Mouse (Mus musculus): Measurements from ENCODE around the gene Degs2. TPM values are rescaled to one million over a fixed set of nuclear protein-coding genes. Genes with fewer than 3 reads are reported as not detected.

The Degs2 gene
- total and polyA plus RNA-seq, 3 experiments: 0.50 to 1.00 (median 0.55) TPM

GRCm38 (mm10) chr12:108686926-108687325 is 15.2 kb downstream of the Degs2 start:
- Histone ChIP-seq H3K79me2 (replicated peaks; ENCODE audit: control insufficient read depth, insufficient read depth, low read length) (no peaks in the 10 kb centered on the region), H3K27me3 (ENCODE audit: control insufficient read depth, insufficient read depth, low read length) (no peaks in the 10 kb centered on the region), H3K27ac (peak overlapping the region; percentile 31; the same call in 1 of the 2 replicates), H3K9ac (ENCODE audit: low read depth, low read length) (no peak overlapping the region), H3K4me3 (no peak overlapping the region), H3K4me1 (ENCODE audit: control insufficient read depth, insufficient read depth, low read length) (peaks cover 11% of the 10 kb centered on the region), H3K36me3 (ENCODE audit: control insufficient read depth, insufficient read depth, low read length) (no peaks in the 10 kb centered on the region)
- TF ChIP-seq POLR2A (IDR thresholded peaks at IDR 0.05; ENCODE audit: insufficient read depth, low read depth, low read length) (no peak), CTCF (IDR thresholded peaks at IDR 0.05) (peak; percentile 52), EP300 (IDR thresholded peaks at IDR 0.05; ENCODE audit: insufficient read depth, low read depth, low read length) (no peak)
- intact Hi-C loops (cut with DNase I): loop anchor here (5.0 kb wide), 1 partner anchor 70 kb away; no protein-coding TSS in a partner anchor
- no peak for DNase-seq
- WGBS: 48% methylated on average over 6 of the region's 6 CpGs

GRCm38 (mm10) chr12:108686463-108686862 is 15.7 kb downstream of the Degs2 start:
- H3K27ac ChIP-seq: no peak overlapping the region; the same call in 1 of the 2 replicates
- no peak overlapping the region for H3K9ac ChIP-seq (ENCODE audit: low read depth, low read length)
- no peaks in the 10 kb centered on the region for H3K36me3 ChIP-seq (ENCODE audit: control insufficient read depth, insufficient read depth, low read length)
- no peaks in the 10 kb centered on the region for H3K27me3 ChIP-seq (ENCODE audit: control insufficient read depth, insufficient read depth, low read length)
- DNase-seq: no peak
- WGBS: 61% methylated on average over 6 of the region's 6 CpGs
- intact Hi-C loops (cut with DNase I): loop anchor here (5.0 kb wide), 1 partner anchor 71 kb away; no protein-coding TSS in a partner anchor
- H3K4me3 ChIP-seq: no peak overlapping the region
- peaks cover 12% of the 10 kb centered on the region for H3K4me1 ChIP-seq (ENCODE audit: control insufficient read depth, insufficient read depth, low read length)
- TF ChIP-seq CTCF (IDR thresholded peaks at IDR 0.05): no peak
- no peak for TF ChIP-seq POLR2A (IDR thresholded peaks at IDR 0.05; ENCODE audit: insufficient read depth, low read depth, low read length)
- TF ChIP-seq EP300 (IDR thresholded peaks at IDR 0.05; ENCODE audit: insufficient read depth, low read depth, low read length): no peak
- no peaks in the 10 kb centered on the region for H3K79me2 ChIP-seq (replicated peaks; ENCODE audit: control insufficient read depth, insufficient read depth, low read length)

GRCm38 (mm10) chr12:108682240-108683023 is 19.7 kb downstream of the Degs2 start:
- TF ChIP-seq POLR2A (IDR thresholded peaks at IDR 0.05; ENCODE audit: insufficient read depth, low read depth, low read length): no peak
- TF ChIP-seq CTCF (IDR thresholded peaks at IDR 0.05): no peak
- no peak for TF ChIP-seq EP300 (IDR thresholded peaks at IDR 0.05; ENCODE audit: insufficient read depth, low read depth, low read length)
- Histone ChIP-seq H3K4me3 (no peak overlapping the region), H3K79me2 (replicated peaks; ENCODE audit: control insufficient read depth, insufficient read depth, low read length) (no peaks in the 10 kb centered on the region), H3K9ac (ENCODE audit: low read depth, low read length) (no peak overlapping the region), H3K27me3 (ENCODE audit: control insufficient read depth, insufficient read depth, low read length) (no peaks in the 10 kb centered on the region), H3K27ac (peak overlapping the region; percentile 17; the same call in 1 of the 2 replicates), H3K36me3 (ENCODE audit: control insufficient read depth, insufficient read depth, low read length) (no peaks in the 10 kb centered on the region), H3K4me1 (ENCODE audit: control insufficient read depth, insufficient read depth, low read length) (peaks cover 19% of the 10 kb centered on the region)
- intact Hi-C loops (cut with DNase I): no loop called here
- DNase-seq: no peak
- WGBS: 58% methylated on average over 13 of the region's 13 CpGs

- no peak for DNase-seq
- Histone ChIP-seq H3K27ac (no peak overlapping the region), H3K4me1 (ENCODE audit: control insufficient read depth, insufficient read depth, low read length) (peaks cover 18% of the 10 kb centered on the region), H3K79me2 (replicated peaks; ENCODE audit: control insufficient read depth, insufficient read depth, low read length) (no peaks in the 10 kb centered on the region), H3K9ac (ENCODE audit: low read depth, low read length) (no peak overlapping the region), H3K4me3 (no peak overlapping the region), H3K27me3 (ENCODE audit: control insufficient read depth, insufficient read depth, low read length) (no peaks in the 10 kb centered on the region), H3K36me3 (ENCODE audit: control insufficient read depth, insufficient read depth, low read length) (no peaks in the 10 kb centered on the region)
- TF ChIP-seq POLR2A (IDR thresholded peaks at IDR 0.05; ENCODE audit: insufficient read depth, low read depth, low read length) (no peak), EP300 (IDR thresholded peaks at IDR 0.05; ENCODE audit: insufficient read depth, low read depth, low read length) (no peak), CTCF (IDR thresholded peaks at IDR 0.05) (no peak)
- intact Hi-C loops (cut with DNase I): no loop called here
- WGBS: 96% methylated on average over 8 of the region's 8 CpGs
Measured at GRCm38 (mm10) chr12:108680861-108681260, 21.3 kb downstream of the Degs2 start.

- peaks cover 28% of the 10 kb centered on the region for H3K4me1 ChIP-seq (ENCODE audit: control insufficient read depth, insufficient read depth, low read length)
- DNase-seq: no peak
- TF ChIP-seq POLR2A (IDR thresholded peaks at IDR 0.05; ENCODE audit: insufficient read depth, low read depth, low read length): no peak
- 0 out of 2 replicates have a peak, but pooled peaks have one; percentile 17 for TF ChIP-seq EP300 (IDR thresholded peaks at IDR 0.05; ENCODE audit: insufficient read depth, low read depth, low read length)
- H3K9ac ChIP-seq (ENCODE audit: low read depth, low read length): no peak overlapping the region
- no peak overlapping the region for H3K4me3 ChIP-seq
- WGBS: 39% methylated on average over 4 of the region's 4 CpGs
- H3K27me3 ChIP-seq (ENCODE audit: control insufficient read depth, insufficient read depth, low read length): no peaks in the 10 kb centered on the region
- no peaks in the 10 kb centered on the region for H3K36me3 ChIP-seq (ENCODE audit: control insufficient read depth, insufficient read depth, low read length)
- peak overlapping the region; percentile 54 for H3K27ac ChIP-seq
- H3K79me2 ChIP-seq (replicated peaks; ENCODE audit: control insufficient read depth, insufficient read depth, low read length): no peaks in the 10 kb centered on the region
- intact Hi-C loops (cut with DNase I): loop anchor here (5.0 kb wide), 1 partner anchor 126 kb away; the partner anchor contains the start of gene Evl
Measured at GRCm38 (mm10) chr12:108678366-108678765, 23.7 kb downstream of the Degs2 start.

- Histone ChIP-seq H3K36me3 (ENCODE audit: control insufficient read depth, insufficient read depth, low read length) (no peaks in the 10 kb centered on the region), H3K4me3 (no peak overlapping the region), H3K27me3 (ENCODE audit: control insufficient read depth, insufficient read depth, low read length) (no peaks in the 10 kb centered on the region), H3K79me2 (replicated peaks; ENCODE audit: control insufficient read depth, insufficient read depth, low read length) (no peaks in the 10 kb centered on the region), H3K4me1 (ENCODE audit: control insufficient read depth, insufficient read depth, low read length) (peaks cover 26% of the 10 kb centered on the region), H3K27ac (peak overlapping the region; percentile 8), H3K9ac (ENCODE audit: low read depth, low read length) (no peak overlapping the region; the same call in 1 of the 2 replicates)
- intact Hi-C loops (cut with DNase I): loop anchor here (5.0 kb wide), 1 partner anchor 125 kb away; the partner anchor contains the start of gene Evl
- DNase-seq: no peak
- WGBS: 89% methylated on average over 5 of the region's 5 CpGs
- TF ChIP-seq EP300 (IDR thresholded peaks at IDR 0.05; ENCODE audit: insufficient read depth, low read depth, low read length): no peak
- TF ChIP-seq POLR2A (IDR thresholded peaks at IDR 0.05; ENCODE audit: insufficient read depth, low read depth, low read length): no peak
- TF ChIP-seq CTCF (IDR thresholded peaks at IDR 0.05): no peak
Measured at GRCm38 (mm10) chr12:108677116-108677515, 25.0 kb downstream of the Degs2 start.
